Mouse (Mus musculus) liver (tissue): Measurements from ENCODE around the gene Tenm4.

ENCODE experiments used
- DNase-seq: peaks from one replicate; pipeline ENCODE4 v3.0.0-alpha.2; 2020; ENCODE audit warnings: mixed read lengths

The Tenm4 gene

DNA sequence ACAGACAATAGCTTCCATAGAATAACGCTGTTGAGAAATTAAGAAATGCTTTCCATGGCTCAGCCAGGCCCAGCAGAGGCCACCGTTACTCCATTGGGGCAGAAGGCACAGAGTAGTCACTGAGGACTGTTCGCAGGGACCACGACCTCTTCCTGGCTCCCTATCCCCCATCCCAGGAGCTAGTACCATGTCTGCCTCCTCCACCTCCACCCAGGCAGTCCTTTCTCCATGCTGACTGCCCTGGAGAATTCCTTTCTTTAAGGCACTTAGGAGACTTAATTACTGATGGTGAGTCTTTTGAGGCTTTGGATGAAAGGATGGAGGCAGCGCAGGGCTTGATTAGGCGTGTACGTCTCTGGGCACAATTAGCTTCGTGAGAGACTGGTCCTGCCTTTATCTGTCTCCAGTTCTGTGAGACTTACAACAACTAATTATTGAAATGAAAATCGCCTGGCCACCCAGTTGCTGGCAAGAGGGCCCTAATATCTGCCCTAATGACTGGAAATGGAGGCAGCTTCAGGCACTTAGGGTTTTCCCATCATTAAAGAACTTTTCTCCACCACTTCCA lies 365.4 kb downstream of the Tenm4 start:
- no peak for DNase-seq

DNA sequence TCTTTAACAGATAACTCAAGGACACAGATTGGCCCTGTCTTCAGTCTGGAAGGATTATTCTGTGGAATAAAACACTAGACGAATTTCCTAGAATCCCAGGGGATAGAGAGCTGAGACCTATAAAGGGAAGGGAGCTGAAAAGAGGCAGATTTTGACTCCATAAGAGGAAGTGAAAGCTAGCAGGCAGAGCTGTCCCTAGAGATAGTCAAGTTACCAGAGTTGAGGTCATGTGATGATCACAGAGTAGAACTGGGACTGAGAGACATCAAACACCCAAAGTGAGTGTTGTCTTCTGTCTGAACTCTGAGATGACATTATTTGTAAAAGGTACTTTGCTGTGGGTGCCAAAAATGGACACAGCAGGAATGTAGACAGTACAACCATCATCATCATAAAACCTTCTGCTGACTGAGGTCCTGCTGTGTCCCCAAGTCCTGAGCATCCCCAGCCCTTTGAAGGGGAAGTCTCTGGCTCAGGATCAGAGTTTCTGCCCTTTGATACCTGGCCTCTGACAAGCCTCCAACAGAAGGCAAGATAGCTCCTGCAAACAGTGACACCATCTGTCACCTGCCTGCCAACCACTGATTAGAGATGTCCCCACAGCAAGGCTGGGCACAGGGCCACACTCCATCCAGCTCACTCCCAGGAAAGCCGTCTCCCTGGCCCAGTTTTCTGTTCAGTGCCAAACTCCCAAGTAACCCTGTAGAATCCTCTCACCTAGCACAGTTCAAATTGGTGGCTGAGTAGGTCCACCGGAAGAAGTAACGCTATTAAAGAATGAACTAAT lies 368.4 kb downstream of the Tenm4 start:
- DNase-seq, result no peak

DNA sequence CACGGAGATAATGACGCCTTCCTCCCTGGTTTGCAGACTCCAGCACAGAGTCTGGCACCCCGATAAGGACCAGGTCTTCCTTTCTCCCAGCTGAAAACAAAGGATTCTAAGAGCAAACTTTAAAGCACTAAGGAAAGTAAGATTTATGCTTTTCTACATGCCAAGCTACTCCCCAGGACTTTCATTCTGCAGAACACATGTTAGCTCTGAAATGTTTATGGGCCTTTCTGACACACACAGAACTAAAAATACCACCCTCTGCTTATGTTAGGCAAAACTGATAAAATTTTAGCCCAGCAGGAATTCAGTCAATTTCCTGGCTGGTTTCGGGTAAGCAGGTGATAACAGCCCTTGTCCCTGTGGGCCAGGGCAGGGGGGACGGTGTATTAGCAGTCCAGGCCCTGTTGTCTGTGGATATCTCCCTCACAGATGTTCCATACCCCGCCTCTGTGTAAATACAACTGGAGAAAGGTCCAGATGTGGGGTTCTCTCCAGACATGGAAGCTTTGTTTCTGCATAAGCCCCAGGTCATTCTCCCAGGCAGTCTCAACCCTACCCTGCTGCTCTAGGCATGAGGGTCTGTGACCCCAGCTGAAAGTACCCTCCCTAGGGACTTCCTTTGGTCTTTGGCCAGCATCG lies 369.5 kb downstream of the Tenm4 start:
- DNase-seq, result peak; percentile 7

DNA sequence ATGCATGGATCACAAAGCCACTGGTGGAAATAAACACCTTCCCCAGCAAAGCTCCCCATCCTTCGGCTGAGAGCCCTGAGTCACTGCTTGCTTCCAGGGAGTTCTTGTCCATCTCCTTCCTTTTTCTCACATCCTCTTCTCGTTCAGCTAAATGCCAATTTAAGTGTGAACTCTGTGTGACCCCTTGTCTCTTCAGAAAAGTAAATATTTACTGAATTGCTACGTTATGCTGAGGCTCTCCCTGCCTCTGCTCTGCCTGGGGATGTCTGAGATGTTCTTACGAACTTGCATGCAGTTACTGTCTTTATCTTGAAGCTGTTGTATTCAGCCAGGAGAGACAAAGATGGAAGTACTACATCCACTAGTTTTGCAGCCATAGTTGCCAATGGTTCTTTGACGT lies 374.9 kb downstream of the Tenm4 start:
- DNase-seq, result no peak

DNA sequence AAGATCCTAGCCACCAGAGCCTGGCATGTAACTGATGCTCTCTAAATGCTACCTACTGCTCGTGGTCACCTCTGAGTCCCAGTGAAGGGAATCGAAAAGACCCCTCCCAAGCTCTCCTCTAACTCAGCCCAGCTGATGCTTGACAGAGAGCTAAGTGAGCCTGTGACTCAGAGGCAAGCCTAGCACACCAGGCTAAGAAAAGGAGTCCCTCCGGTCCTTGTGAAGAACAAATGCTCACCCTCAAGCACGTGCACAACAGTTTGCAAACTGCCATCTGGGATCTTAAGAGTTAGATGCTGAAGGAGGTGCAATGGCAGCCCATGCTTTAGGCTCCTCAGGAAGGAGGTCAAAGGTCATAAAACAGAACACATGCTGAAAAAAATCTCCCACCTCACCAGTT lies 380.8 kb downstream of the Tenm4 start:
- no peak for DNase-seq

DNA sequence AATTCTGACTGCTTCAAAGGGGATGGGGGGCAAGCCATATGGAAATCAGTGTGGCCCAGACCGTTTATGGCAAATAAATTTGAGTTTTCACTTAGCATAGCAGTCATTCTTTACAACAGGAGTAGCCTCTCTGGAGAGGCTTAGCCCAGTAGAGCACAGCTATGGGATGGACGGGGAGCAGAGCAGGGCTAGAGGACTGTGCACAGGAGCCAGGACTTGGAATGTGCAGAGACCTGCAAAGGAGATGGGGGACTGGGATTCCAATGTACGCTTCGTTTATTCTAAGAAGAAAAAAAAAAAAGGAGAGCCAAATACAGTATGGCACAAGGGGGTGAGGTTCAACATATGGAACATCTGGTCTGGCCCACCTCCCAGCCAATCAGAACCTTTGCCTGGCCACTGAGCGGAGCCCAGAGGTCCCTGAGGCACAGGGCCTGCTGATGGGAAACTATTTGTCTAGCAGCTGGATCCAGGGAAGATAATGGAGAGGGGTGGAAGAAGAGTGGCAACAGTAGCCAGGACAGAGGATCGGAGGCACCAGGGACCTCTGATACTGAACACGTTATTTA lies 381.3 kb downstream of the Tenm4 start:
- no peak for DNase-seq

DNA sequence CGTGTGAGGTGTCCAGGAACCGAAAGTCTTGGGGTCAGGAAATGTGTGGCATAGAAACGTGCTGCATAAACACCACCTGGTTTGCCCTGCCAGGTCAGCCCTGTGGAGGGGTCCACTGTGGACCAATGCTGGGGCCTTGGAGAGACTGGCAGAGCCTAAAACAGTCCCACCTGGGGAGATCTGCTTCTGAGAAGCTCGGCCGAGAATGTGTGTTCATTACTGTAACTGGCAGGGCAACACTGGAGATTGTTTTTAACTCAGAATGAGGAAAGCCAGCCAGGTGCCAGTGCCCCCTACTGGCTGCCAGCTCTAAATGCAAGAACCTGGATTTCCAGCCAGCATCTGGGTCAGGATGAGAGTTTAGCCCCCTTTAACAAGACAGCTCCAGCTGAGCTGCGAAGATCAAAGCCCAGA lies 383.2 kb downstream of the Tenm4 start:
- no peak for DNase-seq

DNA sequence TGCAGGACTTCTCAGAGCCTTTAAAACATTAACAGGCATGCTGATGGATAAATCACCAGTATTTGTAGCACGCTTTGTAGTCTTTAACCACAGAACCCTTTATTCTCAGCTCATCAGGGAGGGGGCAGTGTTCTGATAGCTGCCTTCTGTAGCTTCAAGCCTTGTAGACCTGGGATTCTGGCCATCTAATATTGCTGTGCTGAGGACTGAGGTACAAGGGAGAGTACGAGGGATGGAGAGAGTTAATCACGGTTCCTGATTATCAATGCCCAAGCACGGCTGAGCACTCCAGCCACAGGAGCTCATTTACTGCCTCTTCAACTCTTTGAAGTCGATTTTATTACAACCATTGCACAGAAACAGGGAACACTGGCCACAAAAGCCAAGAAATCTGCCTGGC lies 384.2 kb downstream of the Tenm4 start:
- no peak for DNase-seq

DNA sequence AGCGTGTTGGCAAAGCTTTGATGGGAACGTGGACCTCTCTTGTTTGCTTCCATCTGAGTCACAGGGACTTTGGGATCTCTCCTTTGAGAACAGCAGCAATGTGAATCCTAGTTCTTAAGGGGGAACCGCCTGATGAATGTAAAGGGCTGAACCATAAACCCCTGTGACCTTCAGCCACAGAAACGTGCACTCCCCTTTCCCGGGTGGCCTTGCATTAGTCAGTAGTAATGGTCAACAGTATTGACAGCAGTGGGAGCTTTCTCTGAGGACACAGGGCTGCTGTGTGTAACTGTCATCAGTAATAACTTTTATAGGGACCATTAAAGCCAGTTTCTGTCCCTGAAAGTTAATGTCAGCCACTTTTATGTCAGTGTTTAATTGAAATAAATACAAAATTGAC lies 385.7 kb downstream of the Tenm4 start:
- no peak for DNase-seq

DNA sequence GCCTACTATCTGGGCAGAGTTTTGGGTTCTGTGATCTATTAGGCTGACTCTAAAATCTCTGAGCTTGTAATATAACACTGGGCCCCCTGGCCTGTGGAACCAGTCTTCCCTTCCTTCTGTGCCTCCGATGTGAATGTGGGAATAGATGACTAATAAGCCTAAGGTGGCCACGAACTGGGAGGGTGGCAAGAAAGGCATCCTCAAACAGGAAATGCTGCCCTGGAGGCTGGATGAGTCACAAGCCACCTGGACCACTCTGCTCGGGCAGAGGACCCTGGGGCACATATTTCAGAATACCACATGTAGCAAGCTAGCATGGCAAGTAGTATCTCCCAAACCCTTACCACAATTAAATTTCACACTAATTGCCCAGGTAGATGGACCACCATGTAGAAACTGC lies 391.8 kb downstream of the Tenm4 start:
- no peak for DNase-seq

DNA sequence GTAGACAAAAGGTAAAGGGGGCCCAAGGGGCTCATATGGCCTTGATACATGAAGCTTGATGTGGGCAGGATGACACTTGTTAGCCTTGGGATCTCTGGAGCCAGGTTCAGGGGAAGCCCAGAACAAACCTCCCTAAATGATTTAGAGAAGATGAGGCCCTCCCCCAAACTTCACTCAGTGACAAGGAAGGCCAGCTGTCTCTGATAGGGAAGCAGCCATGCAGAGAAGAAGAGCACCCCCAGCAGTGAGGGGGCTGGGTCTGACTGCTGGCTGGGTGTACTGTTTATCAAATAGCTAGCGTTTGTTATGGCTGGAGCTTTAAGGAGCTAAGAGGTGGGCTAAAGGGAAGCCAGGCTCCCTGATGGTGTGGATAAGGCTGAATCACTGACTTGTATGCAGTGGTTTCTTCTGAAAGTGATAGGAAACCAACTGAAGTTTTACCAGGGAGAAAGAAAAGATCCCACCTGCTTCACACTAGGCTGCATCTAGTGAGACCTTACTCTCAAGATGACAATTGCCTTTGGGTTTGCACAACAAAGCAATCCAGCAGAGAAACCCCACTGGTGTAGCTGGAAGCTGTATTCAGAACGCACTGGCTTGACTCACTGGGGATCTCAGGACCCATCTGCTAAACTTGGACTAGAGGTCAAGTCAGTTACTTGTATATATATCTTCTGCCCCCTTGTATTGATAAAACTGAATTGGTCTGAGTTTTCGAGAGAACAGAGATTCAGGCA lies 392.5 kb downstream of the Tenm4 start:
- no peak for DNase-seq

DNA sequence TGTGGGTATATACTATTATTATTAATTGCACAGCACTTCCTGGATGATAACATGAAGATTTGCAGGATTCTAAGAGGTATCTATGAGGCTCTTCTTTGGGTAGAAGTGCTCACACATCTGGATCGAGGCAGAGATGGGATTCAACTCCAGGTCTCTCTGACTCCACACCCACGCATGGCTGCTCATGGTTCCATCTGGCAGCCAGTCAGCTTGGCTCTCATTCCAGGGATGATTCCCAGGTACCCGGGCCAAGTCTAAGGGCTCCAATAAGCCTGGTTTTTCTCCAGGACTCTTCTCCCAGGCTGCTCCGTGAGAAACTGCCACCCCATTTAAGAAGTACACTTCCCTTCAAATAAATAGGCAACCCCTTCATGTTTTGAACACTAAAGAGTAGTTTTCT lies 394.8 kb downstream of the Tenm4 start:
- peak; percentile 13 for DNase-seq

DNA sequence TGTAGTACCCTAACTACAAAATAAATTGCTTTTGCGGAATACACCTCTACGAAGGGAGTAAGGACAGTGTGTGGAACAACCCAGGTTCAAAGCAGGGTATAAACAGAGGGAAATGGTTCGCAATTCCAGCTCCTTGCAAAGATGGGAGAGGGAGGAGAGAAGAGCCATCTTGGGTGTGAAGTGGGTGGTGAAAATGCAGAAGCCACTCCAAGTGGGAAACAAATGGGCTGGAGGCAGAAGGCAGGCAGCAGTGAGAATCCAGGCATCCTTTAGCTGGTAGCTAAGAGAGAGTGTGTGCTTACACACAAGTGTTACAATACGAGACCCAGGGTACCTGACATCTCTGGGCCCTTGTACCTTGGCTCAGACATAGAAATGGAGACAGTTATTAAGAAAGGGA lies 395.2 kb downstream of the Tenm4 start:
- no peak for DNase-seq

DNA sequence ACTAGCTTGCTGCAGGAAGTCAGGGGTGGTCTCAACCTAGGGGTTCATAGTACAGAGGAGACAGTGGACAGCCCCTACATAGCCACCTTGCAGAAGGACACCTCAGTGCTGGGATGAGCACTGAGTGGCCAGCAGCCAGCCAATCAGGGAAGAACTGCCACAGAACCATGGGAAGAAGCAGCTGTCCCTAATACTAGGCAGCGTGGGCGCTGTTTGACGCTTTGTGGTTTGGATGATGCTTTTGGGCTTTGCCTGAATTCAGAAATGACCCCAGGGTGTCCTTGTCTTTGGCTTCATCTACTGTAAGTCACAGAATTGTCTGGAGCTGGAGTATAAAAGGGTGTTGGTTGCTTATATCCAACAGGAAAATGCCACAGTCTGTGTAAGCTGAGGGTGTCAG lies 397.0 kb downstream of the Tenm4 start:
- DNase-seq, result no peak

DNA sequence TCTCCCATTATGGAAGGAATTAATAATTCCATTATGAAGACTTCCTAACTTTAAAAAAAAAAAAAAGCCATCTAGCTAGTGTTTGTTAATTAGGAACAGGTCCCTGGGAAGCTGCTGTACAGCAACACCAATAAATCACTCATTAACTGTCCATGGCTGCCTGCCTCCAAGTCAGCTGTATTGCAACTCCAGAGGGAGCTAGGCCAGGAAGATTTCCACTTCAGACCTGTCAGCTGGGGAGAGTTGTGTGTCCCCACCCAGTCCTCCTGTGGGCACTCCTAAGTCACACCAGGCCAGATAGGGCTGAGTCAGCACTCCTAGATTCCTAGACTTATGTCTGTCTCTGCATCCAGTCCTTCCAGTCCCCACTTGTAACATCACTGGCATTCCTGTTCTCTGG lies 399.9 kb downstream of the Tenm4 start:
- DNase-seq, result no peak

DNA sequence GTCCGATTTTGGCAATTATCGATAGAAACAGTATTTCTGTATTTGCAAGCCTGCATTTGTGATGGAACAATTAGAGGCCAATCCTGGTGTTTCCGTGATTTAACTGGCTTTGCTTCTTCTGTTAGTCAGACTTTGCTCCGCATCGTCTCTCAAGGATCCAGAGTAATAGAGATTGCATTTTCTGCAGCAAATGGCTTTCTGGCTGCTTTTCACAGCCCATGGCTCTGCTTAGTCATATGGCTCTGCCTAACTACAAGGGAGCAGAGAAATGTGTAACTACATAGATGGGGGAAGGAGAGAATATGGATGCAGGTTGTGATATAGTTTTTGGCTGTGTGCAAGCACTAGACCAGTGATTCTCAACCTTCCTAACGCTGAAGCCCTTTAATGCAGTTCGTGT lies 401.9 kb downstream of the Tenm4 start:
- no peak for DNase-seq

DNA sequence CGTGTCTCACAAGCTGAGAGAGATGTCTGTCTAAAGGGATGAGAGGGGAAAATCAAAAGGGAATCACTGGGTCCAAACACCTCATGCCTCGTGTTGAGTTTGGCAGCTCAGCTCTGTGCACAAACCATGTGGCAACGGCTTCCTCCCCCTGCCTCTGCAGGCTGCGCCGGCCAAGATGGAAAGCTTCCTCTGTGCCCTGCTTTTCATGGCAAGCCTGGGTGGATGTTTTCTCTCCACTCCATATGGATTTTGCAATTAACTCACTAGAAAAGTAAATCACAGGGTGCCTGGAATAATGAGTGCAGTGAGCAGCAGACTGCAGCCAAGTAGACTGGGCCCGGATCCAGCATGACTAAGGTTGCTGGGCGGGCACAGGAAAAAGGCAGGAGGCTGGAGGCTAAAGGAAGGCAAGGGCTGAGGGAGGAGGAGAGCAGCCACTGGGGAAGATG lies 404.2 kb downstream of the Tenm4 start:
- peak; percentile 30 for DNase-seq

DNA sequence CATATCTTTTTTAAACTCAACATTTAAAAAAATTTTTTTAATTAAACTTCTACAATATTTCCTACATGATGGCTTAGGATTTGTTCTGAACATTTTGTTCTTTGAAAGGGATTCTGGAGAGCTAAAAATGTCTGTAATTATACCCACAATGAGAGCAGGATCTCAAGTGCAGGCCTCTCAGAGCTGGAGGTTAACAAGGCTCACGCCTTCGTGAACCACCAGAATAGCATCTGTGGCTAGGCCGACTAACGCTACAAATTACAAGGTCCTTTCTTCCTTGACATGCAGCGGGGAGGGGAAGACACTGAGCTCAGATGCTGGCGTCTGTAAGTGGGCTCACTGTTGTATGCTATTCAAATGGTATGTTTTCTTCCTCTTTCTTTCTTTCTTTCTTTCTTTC lies 411.7 kb downstream of the Tenm4 start:
- no peak for DNase-seq

DNA sequence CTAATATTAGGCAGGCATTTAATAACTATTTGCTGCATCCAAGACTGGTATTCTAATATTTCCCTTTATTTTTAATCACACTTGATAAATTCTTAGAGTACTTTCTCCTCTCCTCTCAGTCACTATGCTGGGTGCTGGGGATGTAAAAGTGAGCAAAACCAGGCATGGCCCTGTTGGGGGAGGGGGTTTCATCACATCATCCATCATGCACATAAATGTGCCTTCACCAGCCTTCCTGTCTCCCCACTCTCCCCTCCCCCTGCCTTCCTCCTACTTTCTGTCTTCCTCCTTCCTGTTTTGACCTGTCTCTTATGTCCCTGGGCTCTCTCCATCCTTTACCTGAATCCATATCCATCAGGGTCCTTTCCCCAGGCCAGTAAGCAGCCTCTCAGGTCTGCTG lies 416.4 kb downstream of the Tenm4 start:
- no peak for DNase-seq

DNA sequence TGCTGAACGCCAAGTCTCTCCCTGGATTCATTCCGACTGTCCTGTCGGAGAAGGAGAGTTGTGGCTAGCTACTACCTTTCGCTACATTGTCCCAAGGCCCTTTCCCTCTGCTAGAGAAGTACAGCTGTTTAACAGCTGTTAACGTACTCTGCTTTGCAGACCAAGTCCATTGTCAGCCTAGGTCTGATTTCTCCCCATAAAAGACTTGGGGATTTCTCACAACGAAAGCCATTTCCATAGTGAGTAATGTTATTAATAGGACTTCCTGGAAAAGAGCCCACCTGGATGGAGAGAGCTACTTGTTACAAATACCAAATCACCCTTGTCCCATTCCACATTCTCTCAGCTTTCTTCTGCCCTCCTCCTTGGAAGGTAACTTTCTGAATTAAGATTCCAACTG lies 417.5 kb downstream of the Tenm4 start:
- no peak for DNase-seq

DNA sequence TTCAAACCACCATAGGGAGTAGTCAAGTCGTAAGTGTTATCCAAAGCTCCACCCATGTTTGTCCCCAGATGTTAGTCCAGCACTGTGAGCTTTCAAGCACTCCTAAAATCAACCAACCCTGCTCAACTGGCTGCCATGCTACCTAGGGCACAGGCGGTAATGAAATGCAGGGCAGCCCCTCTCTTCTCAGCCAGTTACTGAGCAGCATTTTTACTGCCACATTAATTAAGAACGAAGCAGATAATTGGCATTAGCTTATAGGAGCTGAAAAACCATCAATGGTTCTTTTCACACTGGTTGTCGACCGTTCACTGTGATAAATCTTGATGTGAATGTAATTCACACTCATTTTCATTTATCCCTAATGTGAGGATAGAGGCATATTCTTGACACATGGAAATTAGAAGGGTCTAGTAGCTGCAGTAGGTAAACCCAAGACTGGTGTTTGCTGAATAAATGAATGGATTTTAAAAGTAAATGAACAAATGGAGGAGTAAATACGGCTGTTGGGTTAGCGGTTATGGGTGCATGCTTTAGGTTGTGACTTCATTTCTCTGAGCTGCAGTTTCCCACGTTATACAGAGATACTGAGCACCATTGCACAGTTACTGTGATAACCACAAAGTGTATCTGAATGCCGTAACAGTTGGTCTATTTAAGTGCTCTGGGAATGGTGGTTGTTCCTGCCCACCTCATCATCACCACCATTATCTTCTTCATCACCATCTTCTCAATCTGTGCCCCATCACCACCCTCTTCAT lies 424.7 kb downstream of the Tenm4 start:
- DNase-seq, result no peak

DNA sequence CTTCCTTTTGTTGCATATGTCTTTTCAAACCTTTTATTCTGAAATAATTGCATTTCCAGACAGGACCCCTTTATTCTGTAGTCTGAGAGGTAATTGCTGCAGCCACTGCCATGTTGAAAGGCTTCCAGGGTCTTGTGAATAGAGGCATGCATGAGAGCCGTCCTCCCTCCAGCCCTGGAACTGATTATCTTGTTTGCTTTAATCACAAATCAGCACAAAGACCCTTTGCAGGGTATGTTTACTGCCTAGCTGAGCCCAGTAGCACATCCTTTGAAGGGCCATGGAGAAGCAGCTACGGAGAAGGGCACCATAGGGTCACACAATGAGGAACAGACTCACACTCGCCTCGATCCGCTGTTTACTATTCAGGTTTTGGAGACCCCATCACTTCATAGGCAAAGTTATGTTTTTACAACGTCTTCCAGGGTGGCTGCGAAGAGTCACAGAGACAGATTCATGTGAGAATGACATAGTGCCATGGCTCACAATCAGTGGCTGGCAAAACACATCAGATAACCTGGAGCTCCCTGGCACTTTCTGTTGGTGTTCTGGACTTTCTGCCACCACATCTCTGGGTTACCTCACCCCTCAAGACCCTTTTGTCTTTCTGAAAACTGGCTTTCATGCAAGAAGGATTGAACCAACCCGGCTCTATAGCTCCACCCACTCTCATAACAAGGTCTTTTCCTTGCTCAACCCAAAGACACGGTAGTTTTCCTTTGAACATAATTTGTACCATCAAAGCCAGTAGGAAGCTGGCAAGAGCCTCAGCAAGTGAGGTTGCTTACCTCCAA lies 425.6 kb downstream of the Tenm4 start:
- DNase-seq, result no peak
